Comparison of ENCODE assay signal across 8 mouse cellular contexts in genomic region chr4:44234004-44234866, GRCm38 (mm10). TPM values are rescaled to one million over a fixed set of nuclear protein-coding genes. Genes with fewer than 3 reads are reported as not detected.
DNase-seq lines count a peak whose midpoint lies in the region; ATAC-seq and TF ChIP-seq lines count a peak whose summit lies in the region.

No protein-coding gene starts in this region.

- peak; percentile 73; the same call in 1 of the 2 replicates for TF ChIP-seq POLR2A in limb, embryonic 14.5 days (IDR thresholded peaks at IDR 0.05; ENCODE audit: borderline replicate concordance, extremely low read depth, insufficient read depth, insufficient read length)

- no peaks in the 10 kb centered on the region for H3K9me3 ChIP-seq in heart, embryonic 10.5 days
- no peaks in the 10 kb centered on the region for H3K9me3 ChIP-seq in kidney, embryonic 14.5 days (ENCODE audit: control insufficient read depth, low read length)
- no peaks in the 10 kb centered on the region for H3K9me3 ChIP-seq in limb, embryonic 14.5 days (ENCODE audit: control insufficient read depth, low read length)
- no peaks in the 10 kb centered on the region for H3K9me3 ChIP-seq in midbrain, embryonic 16.5 days (replicated peaks; ENCODE audit: control insufficient read depth, low read length, poor library complexity, severe bottlenecking)

- H3K27me3 ChIP-seq in heart, embryonic 10.5 days (ENCODE audit: insufficient read depth, poor library complexity, severe bottlenecking) = no peaks in the 10 kb centered on the region
- no peaks in the 10 kb centered on the region for H3K27me3 ChIP-seq in kidney, embryonic 14.5 days (ENCODE audit: control insufficient read depth, insufficient read depth, low read length)
- no peaks in the 10 kb centered on the region for H3K27me3 ChIP-seq in limb, embryonic 14.5 days (ENCODE audit: control insufficient read depth, insufficient read depth, low read length)
- no peaks in the 10 kb centered on the region for H3K27me3 ChIP-seq in midbrain, embryonic 16.5 days (ENCODE audit: control insufficient read depth, insufficient read depth, low read depth, low read length)

- no peaks in the 10 kb centered on the region for H3K36me3 ChIP-seq in heart, embryonic 10.5 days
- no peaks in the 10 kb centered on the region for H3K36me3 ChIP-seq in kidney, embryonic 14.5 days (ENCODE audit: control insufficient read depth, insufficient read depth, low read length)
- no peaks in the 10 kb centered on the region for H3K36me3 ChIP-seq in limb, embryonic 14.5 days (ENCODE audit: control insufficient read depth, insufficient read depth, low read length)
- no peaks in the 10 kb centered on the region for H3K36me3 ChIP-seq in midbrain, embryonic 16.5 days (ENCODE audit: control insufficient read depth, insufficient read depth, low read length)

- DNase-seq in CD4-positive helper T cell, adult 2 months (ENCODE audit: low read depth, low spot score) = peak; percentile 92
- DNase-seq in brain, adult 2 months (ENCODE audit: low read depth, low spot score) = peak; percentile 96
- peak; percentile 92 for DNase-seq in heart, embryonic 10.5 days (ENCODE audit: low spot score)
- DNase-seq in limb, embryonic 14.5 days (ENCODE audit: low spot score) = peak; percentile 92
- DNase-seq in spleen, postnatal 14 days (ENCODE audit: low spot score in 2 of 2) = peak; percentile 81 to 82

- peak overlapping the region; percentile 78 for H3K4me2 ChIP-seq in kidney, embryonic 14.5 days (replicated peaks; ENCODE audit: low read depth, low read length)
- peak overlapping the region; percentile 71 for H3K4me2 ChIP-seq in limb, embryonic 14.5 days (replicated peaks; ENCODE audit: low read depth, low read length, severe bottlenecking)
- peak overlapping the region; percentile 55 for H3K4me2 ChIP-seq in midbrain, embryonic 16.5 days (ENCODE audit: low read length)

- under 1% methylated on average over 55 of the region's 62 CpGs for WGBS in heart, embryonic 10.5 days
- WGBS in kidney, embryonic 14.5 days = under 1% methylated on average over 37 of the region's 62 CpGs
- WGBS in limb, embryonic 14.5 days = 2% methylated on average over 33 of the region's 62 CpGs
- 0% methylated on average over 35 of the region's 62 CpGs for WGBS in midbrain, embryonic 16.5 days

- H3K9ac ChIP-seq in kidney, embryonic 14.5 days (ENCODE audit: low read depth, low read length) = peak overlapping the region; percentile 88
- peak overlapping the region; percentile 82 for H3K9ac ChIP-seq in limb, embryonic 14.5 days (ENCODE audit: low read depth, low read length, severe bottlenecking)
- H3K9ac ChIP-seq in midbrain, embryonic 16.5 days (ENCODE audit: low read depth, low read length) = peak overlapping the region; percentile 85

- peak overlapping the region; percentile 90 for H3K4me3 ChIP-seq in heart, embryonic 10.5 days
- peak overlapping the region; percentile 79 for H3K4me3 ChIP-seq in kidney, embryonic 14.5 days (ENCODE audit: low read length)
- H3K4me3 ChIP-seq in limb, embryonic 14.5 days (replicated peaks; ENCODE audit: low read length) = peak overlapping the region; percentile 78
- H3K4me3 ChIP-seq in midbrain, embryonic 16.5 days (ENCODE audit: low read depth, low read length) = peak overlapping the region; percentile 88

- H3K27ac ChIP-seq in heart, embryonic 10.5 days = peak overlapping the region; percentile 92
- H3K27ac ChIP-seq in kidney, embryonic 14.5 days (ENCODE audit: low read depth, low read length) = peak overlapping the region; percentile 74
- peak overlapping the region; percentile 92 for H3K27ac ChIP-seq in limb, embryonic 14.5 days (replicated peaks; ENCODE audit: low read depth, low read length)
- peak overlapping the region; percentile 87 for H3K27ac ChIP-seq in midbrain, embryonic 16.5 days (ENCODE audit: low read length)

- peak; percentile 98 for ATAC-seq in erythroblast, adult 5-6 weeks (replicated peaks; ENCODE audit: low FRiP score, poor library complexity, severe bottlenecking)
- peak; percentile 98 for ATAC-seq in kidney, embryonic 14.5 days (ENCODE audit: low FRiP score, low TSS enrichment)
- ATAC-seq in limb, embryonic 14.5 days (ENCODE audit: low FRiP score, low read depth) = peak; percentile 97
- ATAC-seq in midbrain, embryonic 16.5 days = peak; percentile 96

- peaks cover 22% of the 10 kb centered on the region for H3K4me1 ChIP-seq in heart, embryonic 10.5 days
- peaks cover 15% of the 10 kb centered on the region; the same call in 1 of the 2 replicates for H3K4me1 ChIP-seq in kidney, embryonic 14.5 days (ENCODE audit: control insufficient read depth, insufficient read depth, low read length)
- peaks cover 17% of the 10 kb centered on the region for H3K4me1 ChIP-seq in limb, embryonic 14.5 days (ENCODE audit: control insufficient read depth, insufficient read depth, low read length)
- peaks cover 22% of the 10 kb centered on the region for H3K4me1 ChIP-seq in midbrain, embryonic 16.5 days (ENCODE audit: control insufficient read depth, insufficient read depth, low read length)

RNA-seq across cellular contexts. Expression of gene Rnf38, which starts 0.6 kb away (rescaled TPM):
- total RNA-seq in erythroblast, adult 5-6 weeks (2015; ENCODE audit: low replicate concordance) = 46.9 and 57.5 TPM in 2 replicates
- 26.5 and 39.2 TPM in 2 replicates for total RNA-seq in erythroblast, adult 5-6 weeks (2017; ENCODE audit: low replicate concordance)
- polyA plus RNA-seq in heart, embryonic 10.5 days (2016; fragmentation: Nextera tagmentation; extraction: Ambion mirVana) = 23.4 and 24.7 TPM in 2 replicates
- 25.8 and 41.0 TPM in 2 replicates for polyA plus RNA-seq in kidney, embryonic 14.5 days (2014; fragmentation: Nextera tagmentation; extraction: Ambion mirVana)
- polyA plus RNA-seq in limb, embryonic 14.5 days (2012; rRNA removed) = 107 and 164 TPM in 2 replicates
- 26.8 and 29.3 TPM in 2 replicates for polyA plus RNA-seq in limb, embryonic 14.5 days (2014; fragmentation: Nextera tagmentation; extraction: Ambion mirVana)
- polyA plus RNA-seq in midbrain, embryonic 16.5 days (2015; fragmentation: Nextera tagmentation; extraction: Ambion mirVana) = 30.3 and 38.5 TPM in 2 replicates

Comparison
In these comparisons a context has a peak if more than half of its experiments do, and no peak if none do; other contexts are left out.
1. Peak in every context shown above with its lines: DNase-seq, ATAC-seq, H3K4me3 ChIP-seq and H3K27ac ChIP-seq.